Mouse (Mus musculus) macrophage (primary cell): Measurements from ENCODE around the gene Slc29a2. TPM values are rescaled to one million over a fixed set of nuclear protein-coding genes. Genes with fewer than 3 reads are reported as not detected.

Experiments used
- H3K27ac ChIP-seq: fragments of 350-480 bp; formaldehyde crosslinking; 2 replicates; pipeline ENCODE4 v1.9.0; 2021
- H3K36me3 ChIP-seq: fragments of 350-480 bp; formaldehyde crosslinking; 2 replicates; pipeline ENCODE4 v1.9.0; 2021; ENCODE audit errors: inconsistent target
- H3K4me3 ChIP-seq: fragments of 350-480 bp; formaldehyde crosslinking; 2 replicates; pipeline ENCODE4 v1.9.0; 2021; ENCODE audit errors: inconsistent target
- H3K79me2 ChIP-seq: fragments of 350-480 bp; formaldehyde crosslinking; 2 replicates; pipeline ENCODE4 v1.9.0; 2021; ENCODE audit errors: inconsistent target
- WGBS: methylation state at CpG from one replicate; pipeline ENCODE4 v1.1.7; 2026; ENCODE audit warnings: inconsistent platforms; ENCODE audit not compliant: missing documents; 5-methylcytosine and 5-hydroxymethylcytosine counted together
- polyA plus RNA-seq: library from polyadenylated mRNA; stranded (reverse); fragments of 250-400 nt; gene quantifications from 3 replicates; pipeline ENCODE4 v1.2.4, GENCODE M21; 2018; ENCODE audit warnings: inconsistent platforms

Gene Slc29a2
- polyA plus RNA-seq, 1 experiment from 2014 or later = 0.75 TPM

DNA sequence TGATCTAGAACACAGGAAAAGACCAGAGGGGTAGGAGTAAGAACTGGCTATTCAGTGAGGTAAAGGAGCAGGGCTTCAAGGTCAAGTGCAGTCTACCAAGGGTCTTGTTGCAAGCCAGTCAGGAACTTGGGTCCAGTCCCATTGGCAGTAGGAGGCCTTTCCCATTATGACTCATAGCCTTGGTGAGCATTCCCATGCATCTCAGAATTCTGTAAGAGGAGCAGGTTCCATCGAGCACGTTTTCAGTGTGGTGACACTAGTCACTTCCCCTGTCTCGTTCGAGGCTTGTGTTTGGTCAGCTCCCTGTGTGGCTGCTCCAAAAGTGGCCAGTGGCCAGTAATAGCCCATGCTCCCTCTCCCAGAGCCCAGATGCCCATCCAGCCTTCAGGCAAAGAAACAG, 21.9 kb downstream of the Slc29a2 start:
- H3K27ac ChIP-seq = no peak overlapping the region
- H3K4me3 ChIP-seq = no peak overlapping the region
- WGBS = 81% methylated on average over 4 of the region's 4 CpGs
- H3K79me2 ChIP-seq = peaks cover 44% of the 10 kb centered on the region
- peaks cover 46% of the 10 kb centered on the region for H3K36me3 ChIP-seq

DNA sequence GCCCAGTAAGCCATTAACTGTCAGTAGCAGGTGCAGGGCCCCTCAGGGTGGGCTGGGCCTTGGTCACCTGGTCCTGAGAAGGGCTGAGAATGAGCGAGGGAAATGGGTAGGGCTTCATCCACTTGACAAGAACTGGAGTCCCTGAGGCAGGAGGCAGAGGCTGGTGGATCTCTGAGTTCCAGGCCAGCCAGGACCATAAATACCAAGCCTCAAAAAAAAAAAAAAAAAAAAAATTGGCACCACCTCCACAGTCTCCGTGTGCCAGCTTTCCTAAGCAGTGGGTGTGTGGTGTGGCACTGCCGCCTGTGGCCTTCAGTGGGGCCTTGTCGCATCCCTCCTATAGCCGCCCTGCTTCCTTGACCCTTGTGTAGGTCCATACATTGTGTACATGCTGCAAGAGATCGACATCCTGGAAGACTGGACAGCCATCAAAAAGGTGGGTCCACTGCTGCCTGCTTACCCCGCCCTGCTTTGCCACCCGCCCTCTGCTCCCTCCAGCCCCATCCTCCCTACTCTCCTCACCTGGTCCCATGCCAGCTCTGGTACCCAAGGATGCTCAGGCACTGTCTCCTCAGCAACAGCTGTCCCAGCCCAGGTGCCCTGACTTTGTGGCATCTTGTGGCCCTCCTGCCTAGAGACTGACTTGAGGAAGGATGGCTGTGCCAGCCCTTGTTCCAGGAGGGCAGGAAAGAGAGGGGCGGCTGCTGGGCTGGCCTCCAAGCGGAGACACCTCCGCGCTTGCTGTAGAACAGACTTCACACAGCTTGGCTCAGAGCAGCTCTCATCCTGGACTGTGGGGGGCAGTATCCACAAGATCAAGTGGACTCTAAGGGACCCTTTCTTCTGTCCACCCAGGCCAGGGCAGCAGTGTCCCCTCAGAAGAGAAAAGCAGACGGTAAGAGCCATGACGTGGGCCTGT, 24.7 kb downstream of the Slc29a2 start:
- H3K4me3 ChIP-seq = no peak overlapping the region
- WGBS = 97% methylated on average over 12 of the region's 14 CpGs
- no peak overlapping the region for H3K27ac ChIP-seq
- peaks cover 46% of the 10 kb centered on the region for H3K36me3 ChIP-seq
- H3K79me2 ChIP-seq = peaks cover 22% of the 10 kb centered on the region

- WGBS = 86% methylated on average over 6 of the region's 6 CpGs
These were observed 25.7 kb downstream of the Slc29a2 start for GRCm38 (mm10) chr19:5049325-5049724.

GRCm38 (mm10) chr19:5050047-5050905, 26.6 kb downstream of the Slc29a2 start, which contains the start of gene Rin1:
TSS of gene Rin1 (plus strand) at chr19:5050481.
- H3K27ac ChIP-seq = no peak within 1 kb of the TSS
- no peak within 1 kb of the TSS for H3K4me3 ChIP-seq
- WGBS = 31% methylated on average over 12 of the region's 14 CpGs
- peaks cover 5% of the 10 kb centered on the region; the same call in 1 of the 2 replicates for H3K79me2 ChIP-seq
- H3K36me3 ChIP-seq = peaks cover 46% of the 10 kb centered on the region

More at GRCm38 (mm10) chr19:5049325-5049724, 25.7 kb downstream of the Slc29a2 start:
- no peak overlapping the region for H3K27ac ChIP-seq
- peaks cover 46% of the 10 kb centered on the region for H3K36me3 ChIP-seq
- H3K4me3 ChIP-seq = no peak overlapping the region
- peaks cover 13% of the 10 kb centered on the region for H3K79me2 ChIP-seq

GRCm38 (mm10) chr19:5051031-5051430, 27.4 kb downstream of the Slc29a2 start:
- Histone ChIP-seq H3K27ac (no peak overlapping the region), H3K79me2 (no peaks in the 10 kb centered on the region), H3K4me3 (no peak overlapping the region), H3K36me3 (peaks cover 39% of the 10 kb centered on the region)
- 34% methylated on average over 17 of the region's 17 CpGs for WGBS

GRCm38 (mm10) chr19:5051515-5051914, 27.9 kb downstream of the Slc29a2 start:
- 86% methylated on average over 3 of the region's 3 CpGs for WGBS
- Histone ChIP-seq H3K27ac (no peak overlapping the region), H3K4me3 (no peak overlapping the region), H3K79me2 (no peaks in the 10 kb centered on the region), H3K36me3 (peaks cover 34% of the 10 kb centered on the region)

DNA sequence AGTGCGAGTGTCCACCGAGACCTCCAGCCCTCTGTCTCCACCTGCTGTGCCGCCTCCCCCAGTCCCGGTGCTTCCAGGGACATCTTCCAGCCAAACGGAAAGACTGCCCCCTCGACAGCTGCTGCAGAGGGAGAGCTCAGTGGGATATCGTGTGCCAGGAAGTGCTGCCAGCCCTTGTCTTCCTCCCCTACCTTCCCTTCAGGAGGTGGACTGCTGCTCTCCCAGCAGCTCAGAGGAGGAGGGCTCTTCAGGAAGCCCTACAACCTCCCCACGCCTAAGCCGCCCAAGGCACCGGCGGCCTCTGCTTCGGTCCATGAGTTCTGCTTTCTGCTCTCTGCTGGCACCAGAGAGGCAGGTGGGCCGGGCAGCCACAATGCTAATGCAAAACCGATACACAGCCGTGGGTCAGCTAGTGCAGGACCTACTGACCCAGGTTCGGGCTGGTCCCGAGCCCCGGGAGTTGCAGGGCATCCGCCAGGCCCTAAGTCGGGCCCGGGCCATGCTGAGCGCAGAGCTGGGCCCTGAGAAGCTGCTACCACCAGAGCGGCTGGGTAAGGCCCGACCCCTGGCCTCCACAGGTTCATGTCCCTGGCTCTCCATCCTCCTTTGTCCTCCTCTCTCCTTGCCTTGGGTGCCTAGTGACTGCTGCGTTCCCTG, 28.6 kb downstream of the Slc29a2 start:
- Histone ChIP-seq H3K79me2 (no peaks in the 10 kb centered on the region), H3K4me3 (no peak overlapping the region), H3K36me3 (peaks cover 27% of the 10 kb centered on the region; the same call in 1 of the 2 replicates), H3K27ac (no peak overlapping the region)
- 53% methylated on average over 22 of the region's 25 CpGs for WGBS

GRCm38 (mm10) chr19:5052853-5053252, 29.2 kb downstream of the Slc29a2 start:
- WGBS = 86% methylated on average over 7 of the region's 17 CpGs
- H3K36me3 ChIP-seq = peaks cover 21% of the 10 kb centered on the region; the same call in 1 of the 2 replicates

DNA sequence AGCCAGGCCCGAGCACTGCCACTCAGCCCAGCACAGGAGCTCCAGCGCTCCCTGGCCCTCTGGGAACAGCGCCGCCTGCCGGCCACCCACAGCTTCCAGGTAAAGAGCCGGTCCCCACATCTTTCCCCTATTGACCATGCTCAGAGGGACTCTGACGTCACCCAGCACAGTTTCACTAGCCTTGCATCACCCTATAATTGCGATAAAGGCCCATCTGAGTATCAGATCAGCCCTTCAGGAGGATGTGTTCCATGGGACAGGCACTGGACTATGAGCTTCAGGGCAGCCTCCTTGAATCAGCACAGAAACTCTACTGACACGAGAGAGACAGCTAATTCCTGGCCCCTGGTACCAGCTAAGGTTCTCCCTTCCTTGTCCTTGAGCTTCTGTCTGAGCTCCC, 30.2 kb downstream of the Slc29a2 start:
- H3K4me3 ChIP-seq = no peak overlapping the region
- no peaks in the 10 kb centered on the region for H3K79me2 ChIP-seq
- 51% methylated on average over 9 of the region's 9 CpGs for WGBS
- H3K36me3 ChIP-seq = peaks cover 10% of the 10 kb centered on the region; the same call in 1 of the 2 replicates
- no peak overlapping the region for H3K27ac ChIP-seq

More at GRCm38 (mm10) chr19:5052853-5053252, 29.2 kb downstream of the Slc29a2 start:
- Histone ChIP-seq H3K79me2 (no peaks in the 10 kb centered on the region), H3K27ac (no peak overlapping the region), H3K4me3 (no peak overlapping the region)

DNA sequence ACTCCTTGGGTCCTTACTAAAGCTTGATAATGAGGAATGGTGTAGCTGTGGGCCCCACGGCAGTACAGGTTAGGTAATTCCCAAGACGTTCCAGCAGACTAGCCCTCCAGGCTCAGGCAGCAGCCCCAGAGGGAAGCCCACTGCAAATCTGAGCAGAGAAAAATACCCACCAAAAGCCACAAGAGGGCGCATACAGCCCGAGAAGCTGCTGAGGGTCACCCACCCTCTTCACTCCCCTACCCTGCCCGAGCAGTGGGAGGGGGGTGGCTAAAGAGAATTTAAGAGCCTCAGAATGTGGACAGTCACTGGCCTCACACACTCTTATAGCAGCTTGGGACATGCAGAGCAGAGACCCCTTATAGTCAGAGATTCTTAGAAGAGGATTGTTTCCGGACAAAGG, 32.6 kb downstream of the Slc29a2 start:
- Histone ChIP-seq H3K79me2 (no peaks in the 10 kb centered on the region), H3K27ac (no peak overlapping the region), H3K4me3 (no peak overlapping the region), H3K36me3 (no peaks in the 10 kb centered on the region)
- WGBS = 29% methylated on average over 4 of the region's 6 CpGs

- Histone ChIP-seq H3K36me3 (no peaks in the 10 kb centered on the region), H3K4me3 (no peak overlapping the region), H3K27ac (no peak overlapping the region), H3K79me2 (no peaks in the 10 kb centered on the region)
- 81% methylated on average over 14 of the region's 16 CpGs for WGBS
These were observed 34.5 kb downstream of the Slc29a2 start for GRCm38 (mm10) chr19:5057876-5058775.

DNA sequence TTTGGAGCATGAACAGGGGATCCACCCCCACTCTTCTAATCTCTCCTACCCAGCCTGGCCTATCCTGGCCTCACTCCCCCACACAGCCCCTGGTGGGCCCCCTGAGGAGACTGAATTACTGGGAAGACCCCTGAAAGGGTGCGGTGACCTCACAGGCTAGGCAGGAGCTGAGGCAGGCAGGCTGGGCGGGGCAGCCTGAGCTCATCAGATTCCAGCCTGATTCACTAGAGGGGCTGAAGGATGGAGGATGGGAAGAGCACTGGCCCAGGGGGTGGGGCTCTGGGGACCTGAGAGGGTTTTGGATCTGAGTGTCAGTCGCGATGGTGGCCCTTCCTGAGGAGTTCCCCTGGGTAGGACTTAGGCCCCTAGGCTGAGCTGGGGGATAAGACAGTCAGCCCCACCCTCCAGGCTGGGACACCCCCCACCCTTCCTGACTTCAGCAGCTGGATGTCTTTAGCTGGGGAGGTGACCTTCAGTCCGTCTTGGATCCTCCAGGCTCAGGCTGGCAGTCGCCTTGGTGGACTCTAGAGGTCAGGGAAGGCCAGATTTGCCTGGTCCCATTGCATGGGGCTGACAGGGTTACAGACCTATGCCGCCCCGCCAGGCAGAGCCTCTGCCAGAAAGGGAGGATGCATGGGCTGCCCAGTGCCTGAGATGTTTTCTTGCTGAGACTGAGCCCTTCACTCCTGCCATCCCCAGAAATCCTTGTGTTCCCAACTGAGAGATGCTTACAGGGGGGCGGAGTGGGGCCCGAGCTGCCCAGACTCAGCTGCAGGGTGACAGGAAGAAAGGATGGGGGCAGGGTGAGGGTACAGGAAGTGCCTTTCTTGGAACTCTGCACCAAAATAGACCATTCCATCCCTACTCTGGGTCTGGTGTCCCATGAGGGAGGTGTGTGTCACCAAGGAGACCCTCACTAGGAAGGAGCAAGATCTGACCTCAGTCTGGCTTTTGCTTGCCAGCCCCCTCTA, 35.4 kb downstream of the Slc29a2 start:
- Histone ChIP-seq H3K36me3 (no peaks in the 10 kb centered on the region), H3K27ac (no peak overlapping the region), H3K79me2 (no peaks in the 10 kb centered on the region), H3K4me3 (no peak overlapping the region)
- WGBS = 54% methylated on average over 10 of the region's 10 CpGs
